Mouse (Mus musculus) cerebellum, adult (tissue): ENCODE measurements around the gene Wnt3a.
"Not testable (repeated sequence)": the region's sequence is repeated elsewhere in the genome, so short reads cannot be mapped to it uniquely, and the experiment has no call there.

Experiments
- ATAC-seq: cut with Nextera tagmentation; 2 replicates; pipeline ENCODE4 v1.9.2; 2017; ENCODE audit warnings: mild to moderate bottlenecking, moderate library complexity, mixed read lengths; ENCODE audit not compliant: insufficient number of reproducible peaks, low FRiP score, low TSS enrichment

Gene Wnt3a

DNA sequence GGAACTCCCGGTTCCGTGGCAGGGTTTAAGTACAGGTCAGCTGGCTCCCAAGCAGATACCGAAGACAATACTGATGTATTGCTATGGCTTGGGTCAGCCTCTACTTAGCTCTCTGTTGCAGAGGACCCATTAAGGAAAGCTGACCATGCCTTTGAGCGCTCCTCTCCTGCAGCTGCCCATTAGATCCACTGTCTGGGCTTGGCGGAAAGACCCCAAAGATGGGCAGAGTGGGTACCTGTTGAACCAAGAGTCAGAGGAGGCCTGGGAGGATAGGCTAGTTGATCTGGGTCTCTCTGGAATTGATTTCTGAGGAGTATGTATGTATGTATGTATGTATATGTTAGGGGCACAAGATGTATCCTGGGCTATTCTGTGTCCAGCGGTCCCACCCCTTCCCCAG is 18.1 kb upstream of the Wnt3a start:
- ATAC-seq, result no peak

DNA sequence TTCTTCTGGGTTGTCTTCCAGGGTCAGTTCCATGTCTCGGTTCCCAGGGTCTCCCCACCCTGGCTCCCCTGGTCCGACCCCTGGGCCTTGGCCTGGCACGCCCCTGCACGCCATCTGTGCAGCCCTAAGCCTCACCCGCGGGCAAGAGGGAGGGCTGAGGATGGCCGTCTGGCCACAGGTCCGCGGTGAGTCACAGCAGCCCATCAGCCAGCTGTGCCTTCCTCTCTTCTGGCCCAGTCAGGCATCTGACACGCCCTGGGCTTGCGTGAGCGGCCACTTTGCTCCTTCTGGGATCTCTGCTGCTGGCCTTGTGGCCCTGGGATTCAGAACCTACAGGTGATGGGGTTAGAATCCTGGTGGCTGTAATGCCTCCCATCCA is 17.6 kb upstream of the Wnt3a start:
- ATAC-seq, result no peak

DNA sequence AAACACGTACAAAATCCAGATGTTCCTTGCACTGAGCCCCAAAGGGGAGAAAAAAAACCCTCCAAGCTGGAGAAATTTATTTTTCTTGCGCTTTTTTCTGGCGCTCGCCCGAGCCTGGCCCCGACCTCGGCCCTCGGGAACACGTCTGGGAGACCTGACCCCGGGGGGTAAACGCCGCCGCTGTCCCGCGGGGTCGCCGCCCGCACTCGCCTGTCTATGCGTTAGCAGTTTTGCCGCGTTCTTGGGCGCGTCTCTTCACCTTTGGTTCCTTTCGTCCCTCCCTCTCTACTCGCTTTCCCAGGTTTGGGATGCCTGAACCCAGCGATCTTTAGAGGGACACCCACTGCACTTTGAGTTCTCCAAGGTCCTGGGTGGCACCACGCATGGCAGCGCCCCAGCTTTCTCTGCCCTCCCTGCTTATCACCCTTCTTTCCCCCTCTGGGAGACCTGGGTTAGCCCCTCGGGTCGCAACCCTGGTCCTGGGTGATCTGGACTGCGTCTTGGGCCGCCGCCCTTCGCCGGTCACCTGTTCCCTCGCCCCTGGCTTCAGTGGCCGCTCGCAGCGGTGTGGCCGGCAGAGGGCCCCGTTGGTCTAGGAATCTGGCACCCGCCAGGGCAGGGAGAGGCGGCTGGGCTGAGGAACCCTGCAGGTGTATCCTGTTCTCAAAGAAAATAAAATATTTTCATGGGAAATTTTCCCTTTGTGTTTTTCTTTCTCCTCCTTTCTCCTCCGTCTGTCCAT is 17.0 kb upstream of the Wnt3a start:
- ATAC-seq, result no peak

DNA sequence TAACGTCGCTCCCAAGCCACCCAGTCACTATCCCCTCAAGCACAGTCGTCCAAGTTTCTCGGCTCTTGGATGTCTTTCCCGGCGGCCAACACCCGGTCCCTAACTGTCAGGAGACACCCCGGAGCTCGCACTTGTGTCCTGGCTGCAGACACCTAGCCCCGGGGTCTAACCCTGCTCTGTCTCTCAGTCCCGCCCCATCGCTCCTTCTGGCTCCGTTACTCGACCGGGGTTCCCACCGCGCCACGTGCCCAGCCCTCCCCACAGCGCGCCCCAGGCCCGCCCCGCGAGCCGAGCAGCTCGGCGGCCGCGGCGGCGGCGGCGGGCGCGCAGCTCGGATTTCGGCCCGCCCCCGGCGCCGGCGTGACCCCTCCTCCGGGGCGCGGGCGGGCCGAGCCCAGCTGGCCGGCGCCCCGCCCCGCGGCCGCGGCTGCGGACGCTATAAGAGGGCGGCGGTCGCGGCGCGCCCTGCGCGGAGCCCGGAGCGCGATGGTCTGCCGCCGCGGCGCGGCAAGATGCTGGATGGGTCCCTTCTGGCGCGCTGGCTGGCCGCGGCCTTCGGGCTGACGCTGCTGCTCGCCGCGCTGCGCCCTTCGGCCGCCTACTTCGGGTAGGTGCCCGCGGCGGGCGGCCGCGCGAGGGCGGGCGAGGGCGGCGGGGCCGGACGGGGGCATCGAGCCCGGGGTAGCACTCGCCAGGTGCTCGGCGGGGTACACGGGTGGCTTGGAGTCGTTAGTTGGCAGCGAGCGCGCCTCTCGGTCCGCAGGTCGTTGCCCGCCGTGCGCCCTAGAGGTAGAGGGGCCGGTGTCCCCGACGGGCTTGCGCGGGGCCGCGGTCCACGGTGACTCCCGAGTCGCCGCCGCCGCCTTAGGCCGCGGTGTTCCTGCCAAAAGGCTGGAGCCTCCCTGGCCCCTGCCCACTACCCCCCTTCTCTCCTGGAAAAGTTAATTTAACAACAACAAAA is 16.2 kb upstream of the Wnt3a start, which contains the start of gene Wnt9a:
TSS of gene Wnt9a (plus strand) at position 468 of the 961 bp plus-strand sequence.
- ATAC-seq, result no peak

DNA sequence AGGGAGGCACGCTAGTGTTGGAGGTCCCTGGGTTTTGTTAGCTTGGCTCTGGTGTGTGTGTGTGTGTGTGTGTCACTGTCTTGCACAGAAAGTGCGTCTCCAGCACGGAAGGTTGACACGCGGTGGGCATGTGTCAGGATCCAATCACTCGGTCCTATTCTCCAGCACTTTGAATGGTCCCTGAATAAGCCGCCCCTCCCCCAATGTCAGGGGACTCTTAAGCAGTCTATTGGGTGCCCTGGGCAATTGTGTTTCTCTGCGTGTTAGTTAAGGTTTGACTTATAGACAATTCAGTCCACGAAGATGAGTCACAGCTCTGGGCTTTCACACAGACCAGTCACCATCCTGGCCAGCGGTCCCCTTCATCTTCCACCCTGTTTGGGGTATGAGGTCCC is 15.3 kb upstream of the Wnt3a start:
- no peak for ATAC-seq

- ATAC-seq, result no peak
Measured at GRCm38 (mm10) chr11:59305008-59305820, 14.7 kb upstream of the Wnt3a start.

DNA sequence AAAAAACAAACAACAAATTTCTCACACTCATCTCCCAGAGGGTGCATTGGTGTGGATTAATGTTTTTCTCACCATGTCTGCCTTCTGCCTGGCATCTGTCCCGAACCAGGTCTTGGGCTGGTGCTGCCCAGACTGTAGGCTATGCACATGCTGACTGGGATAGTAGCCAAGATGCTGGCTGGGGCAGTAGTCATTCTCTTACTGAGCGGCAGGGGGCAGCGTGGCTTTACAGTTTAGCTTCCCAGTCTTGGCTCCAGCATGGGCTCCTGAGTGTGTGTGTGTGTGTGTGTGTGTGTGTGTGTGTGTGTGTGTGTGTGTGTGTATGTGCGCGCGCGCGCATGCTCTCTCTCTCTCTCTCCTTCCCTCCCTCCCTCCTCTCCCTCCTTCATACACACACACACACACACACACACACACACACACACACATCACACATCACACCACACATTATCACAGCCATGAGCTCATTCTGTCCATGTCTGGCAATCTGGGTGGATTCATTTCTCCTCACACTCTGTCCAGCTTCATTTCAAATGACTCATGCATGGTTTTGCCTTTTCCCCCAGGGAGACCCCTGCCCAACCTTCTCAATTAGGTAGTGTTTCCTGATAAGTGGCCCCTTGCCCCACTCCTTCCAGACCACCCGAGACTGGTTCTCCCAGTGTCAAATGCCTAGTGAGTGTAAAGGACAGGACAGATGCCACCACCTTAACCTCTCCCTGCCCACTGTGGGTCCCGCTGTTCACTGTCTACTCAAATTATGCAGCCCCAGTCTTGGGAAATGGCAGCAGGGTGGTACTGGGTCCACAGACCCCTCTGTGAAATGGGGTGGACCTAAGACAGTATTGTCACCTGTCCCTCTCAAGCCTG is 12.4 kb upstream of the Wnt3a start:
- no peak for ATAC-seq

DNA sequence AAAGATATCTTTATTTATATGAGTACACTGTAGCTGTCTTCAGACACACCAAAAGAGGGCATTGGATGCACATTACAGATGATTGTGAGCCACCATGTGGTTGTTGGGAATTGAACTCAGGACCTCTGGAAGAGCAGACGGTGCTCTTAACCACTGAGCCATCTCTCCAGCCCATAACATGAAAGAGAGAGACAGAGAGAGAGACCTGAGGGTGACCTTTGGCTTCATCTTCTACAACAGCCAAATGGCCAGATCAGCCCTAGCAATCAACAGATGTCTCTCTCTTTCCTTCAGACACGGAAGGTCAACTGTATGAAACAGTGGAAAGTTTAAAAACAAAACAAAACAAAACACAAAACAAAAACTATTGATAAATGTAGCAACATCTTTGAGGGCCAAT is 10.5 kb upstream of the Wnt3a start:
- not testable (repeated sequence) for ATAC-seq

DNA sequence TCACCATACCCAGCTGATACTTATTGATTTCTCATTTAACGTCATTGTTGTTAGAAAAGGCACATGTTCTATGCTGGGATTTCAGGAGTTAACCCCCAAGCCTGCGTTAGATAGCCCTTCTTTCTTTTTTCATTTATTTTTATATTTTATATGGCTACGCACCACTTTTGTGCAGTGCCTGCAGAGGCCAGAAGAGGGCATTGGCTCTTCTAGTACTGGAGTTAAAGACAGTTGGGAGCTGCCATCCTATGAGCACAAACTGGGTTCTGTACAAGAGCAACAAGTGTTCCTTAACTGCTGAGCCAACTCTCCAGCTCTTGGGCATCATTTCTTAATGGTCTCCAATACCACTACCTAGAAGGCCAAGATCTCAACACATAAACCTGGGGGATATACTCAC is 9.6 kb upstream of the Wnt3a start:
- no peak for ATAC-seq

DNA sequence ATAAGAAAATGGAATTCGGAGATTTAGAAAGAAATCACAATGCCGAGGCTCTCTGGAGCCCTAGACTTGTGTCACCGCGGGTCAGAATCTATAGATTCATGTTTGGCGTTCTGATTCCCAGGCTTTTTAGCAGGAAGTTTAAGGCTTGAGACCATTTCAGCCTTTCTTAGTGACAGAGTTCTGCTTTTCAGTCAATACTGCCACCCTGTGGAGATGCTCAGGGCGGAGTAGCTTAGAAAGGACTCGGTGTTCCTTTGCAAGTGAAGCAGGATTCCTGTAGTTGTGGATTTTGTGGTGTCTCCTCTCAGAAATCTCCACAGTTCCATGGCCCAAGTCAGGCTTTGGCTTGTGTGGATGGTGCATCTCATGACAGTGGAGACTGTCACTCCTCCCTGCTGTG is 7.4 kb upstream of the Wnt3a start:
- no peak for ATAC-seq

- ATAC-seq, result peak; percentile 36; the same call in 1 of the 2 replicates
Measured at GRCm38 (mm10) chr11:59293616-59294015, 3.1 kb upstream of the Wnt3a start.

GRCm38 (mm10) chr11:59289706-59290105 is 846 bp downstream of the Wnt3a start:
- ATAC-seq, result no peak

- ATAC-seq, result no peak
Measured at GRCm38 (mm10) chr11:59284146-59284545, 6.4 kb downstream of the Wnt3a start.

GRCm38 (mm10) chr11:59282933-59283332 is 7.6 kb downstream of the Wnt3a start:
- ATAC-seq, result peak; percentile 76; the same call in 1 of the 2 replicates

- ATAC-seq, result no peak
Measured at GRCm38 (mm10) chr11:59282111-59282510, 8.4 kb downstream of the Wnt3a start.

GRCm38 (mm10) chr11:59278047-59278446 is 12.5 kb downstream of the Wnt3a start:
- no peak for ATAC-seq

DNA sequence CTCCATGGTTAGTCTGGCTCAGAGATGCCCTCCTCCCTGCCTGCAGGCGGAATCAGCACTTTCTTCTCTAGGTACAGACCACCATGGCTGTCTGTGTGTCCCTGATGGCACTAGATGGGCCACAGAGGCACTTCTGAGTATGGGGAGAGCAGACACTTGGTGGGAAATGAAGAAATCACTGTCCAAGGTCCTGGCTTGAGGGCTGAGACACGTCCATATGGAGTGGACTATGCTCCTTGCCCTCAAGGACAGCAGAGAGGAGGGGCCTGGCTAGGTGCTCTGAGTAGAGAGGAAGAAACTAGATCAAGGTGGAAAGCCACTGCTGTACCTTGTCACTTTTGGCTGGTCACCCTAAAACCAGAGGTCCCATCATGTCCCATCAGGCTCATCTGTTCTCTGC is 13.7 kb downstream of the Wnt3a start:
- ATAC-seq, result no peak

DNA sequence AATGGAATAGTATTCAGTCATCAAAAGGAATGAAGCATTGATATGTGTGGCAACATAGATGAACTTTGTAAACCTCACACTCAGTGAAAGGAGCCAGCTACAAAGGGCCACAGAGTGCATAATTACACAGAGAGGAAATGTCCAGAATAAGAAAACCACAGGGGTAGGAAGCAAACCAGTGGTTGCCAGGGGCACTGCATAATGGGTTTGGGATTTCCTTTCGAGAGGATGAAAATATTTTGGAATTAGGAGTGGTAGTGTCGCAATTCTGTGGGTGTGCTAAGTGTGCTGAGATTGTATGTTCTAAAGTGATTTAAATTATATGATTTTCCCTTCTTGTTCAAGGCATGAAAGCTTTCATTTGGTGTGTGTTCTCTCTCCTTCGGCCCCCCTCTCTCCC is 16.4 kb downstream of the Wnt3a start:
- ATAC-seq, result no peak

DNA sequence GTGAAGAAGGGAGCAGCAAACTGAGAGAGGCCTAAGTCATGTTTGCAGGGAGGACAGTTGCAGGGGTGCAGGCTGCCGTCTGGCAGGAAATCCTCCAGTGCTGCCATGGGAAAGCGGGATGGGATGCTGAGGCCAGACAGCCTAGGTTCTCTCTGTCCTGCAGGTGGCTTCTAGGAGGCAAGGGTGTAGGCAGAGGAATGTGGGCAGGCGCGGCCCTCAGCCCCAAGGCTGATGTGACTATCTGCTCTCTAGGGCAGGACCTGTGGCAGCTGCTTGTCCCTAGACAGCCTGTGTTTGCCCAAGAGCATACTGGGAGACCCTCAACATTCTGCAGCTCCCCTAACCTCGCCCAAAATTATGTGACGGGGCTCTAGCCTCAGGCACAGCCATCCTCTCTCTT is 23.8 kb downstream of the Wnt3a start:
- ATAC-seq, result no peak
